Mouse (Mus musculus) left cerebral cortex, postnatal 14 days (tissue): ENCODE measurements around the gene 4632433K11Rik. TPM values are rescaled to one million over a fixed set of nuclear protein-coding genes. Genes with fewer than 3 reads are reported as not detected.
"Not testable (repeated sequence)": the region's sequence is repeated elsewhere in the genome, so short reads cannot be mapped to it uniquely, and the experiment has no call there.

Source experiments
- DNase-seq, 2 experiments: peaks; one replicate each; pipeline ENCODE4 v3.0.0; 2021 to 2022; ENCODE audit warnings: low spot score in 2 of 2, mixed read lengths in 1 of 2
- intact Hi-C: fragments of 180-260 bp; cut with DNase I; formaldehyde crosslinking; loops from one replicate; pipeline ENCODE4 v1.15.1; 2025
- long read RNA-seq, 2 experiments: library from polyadenylated mRNA; stranded (forward); transcript quantifications; one replicate each; pipeline ENCODE4 v2.0.0; 2021
- total RNA-seq, 2 experiments: library from RNA; stranded (reverse); gene quantifications; 2 replicates each; pipeline ENCODE4 v1.2.3; 2021

4632433K11Rik gene
- total RNA-seq, result not detected
- long read RNA-seq, experiment 1, result 0 reads
- long read RNA-seq, experiment 2, result 0 reads

- intact Hi-C loops, result no loop called here
- DNase-seq, result no peak
Observed at GRCm38 (mm10) chr7:5033818-5034217, at the start of gene 4632433K11Rik. Gene 4632433K11Rik, plus strand, starts transcription at chr7:5034118.

GRCm38 (mm10) chr7:4988250-4988649, 45.7 kb upstream of the 4632433K11Rik start:
- DNase-seq, result no peak
- intact Hi-C loops, result no loop called here

DNA sequence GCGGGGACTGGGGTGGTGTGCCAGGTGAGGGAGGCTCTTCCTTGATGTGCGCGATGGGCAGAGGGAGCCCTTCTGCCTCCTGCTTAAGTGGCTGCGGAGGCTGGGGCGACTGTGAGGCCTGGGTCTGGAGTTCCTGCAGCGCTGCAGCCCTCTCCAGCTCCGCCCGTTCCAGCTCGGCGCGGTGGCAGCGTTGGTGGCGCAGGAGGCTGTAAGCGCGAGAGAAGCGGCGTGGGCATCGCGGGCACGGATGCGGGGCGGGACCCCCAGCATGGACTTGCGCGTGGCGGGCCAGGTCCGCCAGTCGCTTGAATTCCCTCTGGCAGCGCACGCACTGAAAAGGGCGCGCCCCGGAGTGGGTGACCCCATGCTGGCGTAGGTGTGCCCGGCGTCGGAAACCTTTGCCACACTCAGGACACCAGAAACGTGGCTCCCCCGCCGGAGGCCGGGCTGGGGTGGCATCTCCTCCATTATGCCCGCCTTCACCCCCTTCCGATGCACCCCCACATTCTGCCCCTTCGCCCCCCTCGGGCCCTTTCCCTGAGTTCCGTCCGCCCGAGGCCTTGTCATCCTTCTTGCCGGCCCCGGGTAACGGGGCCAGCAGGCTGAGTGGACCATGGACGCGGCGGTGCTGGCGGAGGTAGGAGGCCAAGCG, 40.4 kb upstream of the 4632433K11Rik start:
- DNase-seq, result no peak
- intact Hi-C loops, result no loop called here

DNA sequence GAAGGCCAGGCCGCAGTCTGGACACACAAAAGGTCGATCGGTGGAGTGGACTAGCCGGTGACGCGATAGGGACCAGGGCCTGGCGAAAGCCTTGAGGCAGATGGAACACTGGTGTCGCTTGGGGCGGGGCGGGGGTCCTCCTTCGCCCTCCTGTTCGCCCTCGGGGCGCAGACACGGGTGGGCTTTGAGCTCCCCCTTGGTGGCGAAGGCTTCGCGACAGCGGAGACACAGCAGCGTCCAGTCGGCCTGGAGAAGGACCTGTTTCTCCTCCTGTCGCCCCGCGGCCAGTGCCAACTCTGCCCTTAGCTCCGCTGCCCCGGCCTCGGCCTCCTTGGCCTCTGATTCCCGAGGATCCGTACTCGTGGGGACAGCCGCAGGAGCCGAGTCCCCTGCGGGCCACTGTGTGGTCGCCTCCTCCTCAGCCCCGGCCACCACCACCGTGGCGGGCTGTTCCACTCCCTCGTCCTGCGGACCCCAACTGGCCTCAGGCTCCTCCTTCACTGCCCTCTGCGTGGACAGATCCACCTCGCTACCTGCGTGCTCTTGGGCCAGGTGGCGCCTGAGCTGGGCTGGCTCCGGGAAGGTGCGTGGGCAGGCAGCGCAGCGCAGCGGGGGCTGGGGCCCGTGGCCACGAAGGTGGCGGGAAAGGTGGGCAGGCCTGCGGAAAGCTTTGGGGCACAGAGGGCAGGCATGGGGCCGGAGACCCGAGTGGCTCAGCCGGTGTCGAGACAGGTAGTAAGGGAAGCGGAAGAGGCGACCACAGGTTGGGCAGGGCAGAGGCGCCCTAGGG, 39.7 kb upstream of the 4632433K11Rik start:
- intact Hi-C loops, result no loop called here
- DNase-seq, result no peak

DNA sequence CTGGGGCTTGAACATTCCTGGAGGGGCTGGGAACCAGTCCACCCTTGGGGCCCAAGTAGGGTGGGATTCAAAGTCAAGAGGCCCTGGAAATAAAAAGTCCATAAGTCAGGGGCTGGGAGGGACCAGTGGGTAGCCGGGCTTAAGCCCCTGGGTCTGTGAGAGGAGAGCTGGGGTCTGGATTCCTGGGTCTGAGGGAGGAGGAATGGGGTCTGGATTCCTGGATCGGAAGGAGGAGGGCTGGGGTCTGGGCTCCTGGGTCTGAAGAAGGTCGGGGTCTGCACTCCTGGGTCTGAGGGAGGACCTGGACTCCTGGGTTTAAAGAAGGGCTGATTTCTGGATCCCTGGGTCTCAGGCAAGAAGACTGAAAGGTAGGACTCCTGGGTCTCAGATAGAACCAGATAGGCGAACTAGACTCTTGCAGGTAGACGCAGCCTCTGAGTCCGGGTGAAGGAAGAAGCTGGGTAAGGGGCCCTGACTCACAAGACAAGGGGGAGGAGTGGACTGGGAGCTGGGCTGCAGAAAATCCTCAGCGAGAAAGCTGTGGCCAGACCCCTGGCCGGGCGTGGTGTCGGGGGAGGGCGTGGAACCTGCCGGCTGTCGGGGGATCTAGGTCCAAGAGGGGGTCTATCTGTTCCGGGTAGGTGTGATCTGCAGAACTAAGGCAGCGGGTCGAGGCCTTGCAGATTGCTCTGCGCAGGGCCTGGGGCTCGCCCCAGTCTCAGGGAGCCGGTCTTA, 38.5 kb upstream of the 4632433K11Rik start:
- intact Hi-C loops, result no loop called here
- DNase-seq, result no peak

- intact Hi-C loops, result no loop called here
- peak; percentile 91 to 96 for DNase-seq
Observed at GRCm38 (mm10) chr7:4996003-4996895, 37.7 kb upstream of the 4632433K11Rik start, which contains the start of gene Zfp579. Gene Zfp579, minus strand, starts transcription at chr7:4996158.

- intact Hi-C loops, result no loop called here
- DNase-seq, result no peak
Observed at GRCm38 (mm10) chr7:4996934-4997333, 37.0 kb upstream of the 4632433K11Rik start.

GRCm38 (mm10) chr7:4999876-5000275, 34.0 kb upstream of the 4632433K11Rik start:
- intact Hi-C loops, result no loop called here
- no peak for DNase-seq

GRCm38 (mm10) chr7:5002876-5003275, 31.0 kb upstream of the 4632433K11Rik start:
- DNase-seq, intact Hi-C loops: not testable (repeated sequence)

DNA sequence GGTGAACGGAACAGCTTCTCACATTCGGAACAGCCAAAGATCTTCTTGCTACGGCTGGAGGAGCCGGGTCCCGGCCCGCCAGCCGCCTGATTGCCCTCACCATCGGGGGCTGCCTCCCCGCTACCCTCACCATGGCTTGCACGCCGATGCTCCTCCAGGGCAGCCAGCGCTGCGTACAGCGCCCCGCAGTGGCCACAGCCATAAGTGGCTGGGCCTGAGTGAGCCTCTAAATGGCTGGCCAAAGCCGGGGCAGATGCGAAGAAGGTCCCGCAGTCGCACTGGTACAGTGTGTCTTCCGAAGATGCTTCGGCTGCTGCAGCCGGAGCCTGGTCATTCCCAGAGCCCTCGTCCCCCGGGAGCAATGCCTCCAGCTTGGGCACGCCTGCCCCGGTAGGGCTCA, 25.7 kb upstream of the 4632433K11Rik start:
- DNase-seq, result no peak
- intact Hi-C loops, result no loop called here

GRCm38 (mm10) chr7:5012681-5013513, 21.0 kb upstream of the 4632433K11Rik start:
- intact Hi-C loops, result no loop called here
- DNase-seq, result no peak

DNA sequence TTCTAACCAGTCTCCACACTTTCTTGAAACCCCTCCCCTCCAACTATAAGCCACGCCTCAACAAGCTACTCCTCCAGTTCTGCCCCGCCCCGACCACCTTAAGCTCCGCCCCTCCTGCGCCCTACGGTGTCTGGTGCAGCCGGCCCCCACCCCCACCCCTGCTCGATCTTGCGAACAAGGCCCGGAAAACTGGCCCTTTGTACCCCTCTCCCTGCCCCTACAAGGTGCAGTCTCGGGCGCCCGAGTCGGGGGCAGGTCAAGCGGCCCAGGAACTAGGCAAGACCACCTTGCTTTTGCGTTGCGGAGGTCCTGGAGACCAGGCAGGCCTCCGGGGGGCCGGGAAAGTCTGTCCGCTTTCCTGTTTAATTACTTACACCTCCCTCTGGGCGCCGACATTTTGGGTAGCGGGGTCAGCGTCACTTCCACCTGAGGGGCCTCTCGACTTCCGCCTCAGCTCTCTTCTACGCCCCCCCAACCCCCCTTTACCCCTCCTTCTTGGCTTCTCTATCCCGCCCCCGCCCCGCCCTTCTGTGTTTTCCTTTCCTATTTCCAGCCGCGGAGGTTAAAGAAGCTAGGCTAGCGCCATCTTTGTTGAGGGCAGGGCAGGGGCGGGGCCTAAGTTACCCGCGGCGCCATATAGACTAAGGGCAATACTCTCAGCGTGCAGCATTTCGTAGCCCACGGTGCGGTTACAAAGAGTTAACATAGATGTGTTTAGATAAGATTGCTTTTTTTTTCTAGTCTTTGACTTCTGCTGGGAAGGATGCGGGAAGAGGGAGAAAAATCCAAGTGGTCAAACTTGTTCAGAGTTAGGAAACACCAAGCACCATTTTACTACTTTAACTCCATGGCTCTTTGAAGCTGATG, 19.4 kb upstream of the 4632433K11Rik start, which contains the start of the genes Zfp524 and Fiz1:
Zfp524 (plus strand) TSS at position 165 of the 867 bp plus-strand sequence.
Fiz1 (minus strand) TSS at position 447 of the 867 bp plus-strand sequence.
- intact Hi-C loops, result loop anchor here (5.0 kb wide), 1 partner anchor 43 kb away; no protein-coding TSS in a partner anchor
- peak; percentile 97 to 98 for DNase-seq

GRCm38 (mm10) chr7:5015118-5016001, 18.6 kb upstream of the 4632433K11Rik start, which contains the start of gene Gm44973:
Gene Gm44973, plus strand, starts transcription at chr7:5015496.
- intact Hi-C loops, result loop anchor here (5.0 kb wide), 1 partner anchor 42 kb away; no protein-coding TSS in a partner anchor
- peak; percentile 90 to 96 for DNase-seq

DNA sequence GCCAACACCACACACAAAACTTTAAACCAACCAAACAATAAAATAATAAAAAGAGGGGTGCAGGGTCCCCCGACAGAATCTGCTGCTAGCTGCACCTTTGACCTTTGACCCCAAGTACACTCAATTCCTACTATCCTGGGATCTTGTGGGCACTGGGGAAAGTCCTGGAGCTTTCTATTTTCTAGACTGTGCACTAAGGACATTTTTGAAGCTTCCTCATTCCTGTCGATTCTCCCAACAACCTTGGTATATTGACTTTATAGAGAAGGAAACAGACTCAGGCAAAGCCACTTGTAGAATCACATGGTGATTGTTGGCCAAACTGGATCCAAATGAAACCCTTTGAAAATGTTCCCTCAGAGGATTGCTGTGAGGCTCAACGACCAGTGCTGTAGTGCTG, 17.9 kb upstream of the 4632433K11Rik start:
- no peak for DNase-seq
- intact Hi-C loops, result loop anchor here (5.0 kb wide), 1 partner anchor 41 kb away; no protein-coding TSS in a partner anchor

DNA sequence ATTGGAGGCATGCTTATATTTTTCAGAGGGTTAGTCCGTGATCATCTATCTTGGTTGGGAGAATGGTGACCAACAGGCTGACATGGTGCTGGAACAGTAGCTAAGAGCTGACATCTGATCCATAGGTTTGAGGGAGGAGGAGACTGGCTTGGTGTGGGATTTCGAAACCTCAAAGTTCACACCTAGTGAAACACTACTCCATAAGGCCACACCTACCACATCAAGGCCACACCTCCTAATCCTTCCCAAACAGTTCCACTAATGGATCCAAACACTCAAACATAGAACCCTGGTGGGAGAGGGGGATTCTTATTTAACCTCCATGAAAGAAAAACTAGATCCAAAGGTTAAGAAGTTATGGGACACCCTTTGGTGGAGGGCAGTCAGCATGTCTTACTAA, 17.0 kb upstream of the 4632433K11Rik start:
- DNase-seq, result no peak
- intact Hi-C loops, result loop anchor here (5.0 kb wide), 1 partner anchor 40 kb away; no protein-coding TSS in a partner anchor

GRCm38 (mm10) chr7:5017352-5017751, 16.6 kb upstream of the 4632433K11Rik start:
- intact Hi-C loops, result loop anchor here (5.0 kb wide), 1 partner anchor 40 kb away; no protein-coding TSS in a partner anchor
- DNase-seq, result no peak
